Mouse (Mus musculus) megakaryocyte-erythroid progenitor cell, adult 5-6 weeks (primary cell): ENCODE measurements around the gene Ensa. TPM values are rescaled to one million over a fixed set of nuclear protein-coding genes. Genes with fewer than 3 reads are reported as not detected.
"Not testable (repeated sequence)": the region's sequence is repeated elsewhere in the genome, so short reads cannot be mapped to it uniquely, and the experiment has no call there.

Source experiments
- ATAC-seq: replicated peaks from 2 replicates; pipeline ENCODE4 v1.8.0; 2016; ENCODE audit warnings: mild to moderate bottlenecking, inconsistent platforms; ENCODE audit not compliant: severe bottlenecking, poor library complexity, low FRiP score, low TSS enrichment
- total RNA-seq, 2 experiments: library from RNA; stranded (forward) in 1 of 2; stranded (reverse) in 1 of 2; fragments of 200-1000, 215-1000 nt in 1 of 2; fragments of >200 nt in 1 of 2; fragmentation: Nextera tagmentation in 1 of 2; gene quantifications; 2 replicates each; pipeline ENCODE4 v1.2.3; 2014 to 2017

Gene Ensa
- total RNA-seq (2014; fragmentation: Nextera tagmentation): 38.7 and 39.4 TPM in 2 replicates
- 64.8 and 65.4 TPM in 2 replicates for total RNA-seq (2017)

- peak; percentile 97 for ATAC-seq
Observed at GRCm38 (mm10) chr3:95624628-95625503, at the start of gene Ensa. Gene Ensa, plus strand, starts transcription at chr3:95624993.

- no peak; the same call in 1 of the 2 replicates for ATAC-seq
Observed at GRCm38 (mm10) chr3:95587754-95588603, 36.8 kb upstream of the Ensa start.

- ATAC-seq: peak; percentile 100
Observed at GRCm38 (mm10) chr3:95588604-95589086, 36.1 kb upstream of the Ensa start, which contains the start of gene Golph3l. Gene Golph3l, plus strand, starts transcription at chr3:95588934.

- ATAC-seq: no peak
Observed at GRCm38 (mm10) chr3:95598734-95599133, 26.1 kb upstream of the Ensa start.

- no peak for ATAC-seq
Observed at GRCm38 (mm10) chr3:95601287-95601686, 23.5 kb upstream of the Ensa start.

GRCm38 (mm10) chr3:95606096-95606495 is 18.7 kb upstream of the Ensa start:
- ATAC-seq: no peak

- no peak for ATAC-seq
Observed at GRCm38 (mm10) chr3:95609195-95609594, 15.6 kb upstream of the Ensa start.

GRCm38 (mm10) chr3:95613996-95614395 is 10.8 kb upstream of the Ensa start:
- no peak for ATAC-seq

GRCm38 (mm10) chr3:95618511-95618910 is 6.3 kb upstream of the Ensa start:
- no peak for ATAC-seq

GRCm38 (mm10) chr3:95621241-95621640 is 3.6 kb upstream of the Ensa start:
- ATAC-seq: no peak

GRCm38 (mm10) chr3:95622421-95622820 is 2.4 kb upstream of the Ensa start:
- ATAC-seq: not testable (repeated sequence)

GRCm38 (mm10) chr3:95623551-95623950 is 1.2 kb upstream of the Ensa start:
- ATAC-seq: no peak

- not testable (repeated sequence) for ATAC-seq
Observed at GRCm38 (mm10) chr3:95623991-95624515, 740 bp upstream of the Ensa start.

GRCm38 (mm10) chr3:95627763-95628162 is 3.0 kb downstream of the Ensa start:
- ATAC-seq: no peak

- ATAC-seq: no peak
Observed at GRCm38 (mm10) chr3:95629755-95630154, 5.0 kb downstream of the Ensa start.

GRCm38 (mm10) chr3:95630856-95631255 is 6.1 kb downstream of the Ensa start:
- ATAC-seq: no peak

- ATAC-seq: no peak
Observed at GRCm38 (mm10) chr3:95631304-95631703, 6.5 kb downstream of the Ensa start.

GRCm38 (mm10) chr3:95632648-95633588 is 8.1 kb downstream of the Ensa start:
- 0 out of 2 replicates have a peak, but pooled peaks have one; percentile 38 for ATAC-seq

- no peak for ATAC-seq
Observed at GRCm38 (mm10) chr3:95635636-95636035, 10.8 kb downstream of the Ensa start.
